Mouse (Mus musculus) heart, embryonic 10.5 days (tissue): ENCODE results near the gene Ctsl. TPM values are rescaled to one million over a fixed set of nuclear protein-coding genes. Genes with fewer than 3 reads are reported as not detected.
A peak's percentile ranks its signal among the peaks of the same experiment; 100 is the strongest.

ENCODE experiments used
- DNase-seq: peaks from one replicate; pipeline ENCODE4 v3.0.0-alpha.2; 2017; ENCODE audit warnings: low spot score
- H3K27ac ChIP-seq: fragments of 300-500 bp; sonication (generic); 2 replicates; pipeline ENCODE4 v1.5.1; 2016; ENCODE audit warnings: mild to moderate bottlenecking
- H3K27me3 ChIP-seq: fragments of 300-500 bp; sonication (generic); 2 replicates; pipeline ENCODE4 v1.6.1; 2016; ENCODE audit warnings: mild to moderate bottlenecking; ENCODE audit not compliant: poor library complexity, insufficient read depth, severe bottlenecking
- H3K36me3 ChIP-seq: fragments of 300-500 bp; sonication (generic); 2 replicates; pipeline ENCODE4 v1.6.1; 2016; ENCODE audit warnings: mild to moderate bottlenecking, moderate library complexity
- H3K4me1 ChIP-seq: fragments of 300-500 bp; sonication (generic); 2 replicates; pipeline ENCODE4 v1.6.1; 2016; ENCODE audit warnings: mild to moderate bottlenecking
- H3K4me3 ChIP-seq: fragments of 300-500 bp; sonication (generic); 2 replicates; pipeline ENCODE4 v1.5.1; 2016; ENCODE audit warnings: mild to moderate bottlenecking, moderate library complexity
- H3K9me3 ChIP-seq: fragments of 300-500 bp; sonication (generic); 2 replicates; pipeline ENCODE4 v1.6.1; 2016; ENCODE audit warnings: mild to moderate bottlenecking, moderate library complexity
- WGBS: fragments of 180-500 bp; shearing (Covaris S2); methylation state at CpG from one replicate; pipeline ENCODE4 v1.1.7; 2016; 5-methylcytosine and 5-hydroxymethylcytosine counted together
- polyA plus RNA-seq: library from polyadenylated mRNA; unstranded; fragments of >200 nt; fragmentation: Nextera tagmentation; extraction: Ambion mirVana; gene quantifications from 2 replicates; pipeline ENCODE4 v1.2.1, GENCODE M21; 2016

Ctsl gene
- polyA plus RNA-seq, 1 experiment from 2014 or later = 240 TPM

DNA sequence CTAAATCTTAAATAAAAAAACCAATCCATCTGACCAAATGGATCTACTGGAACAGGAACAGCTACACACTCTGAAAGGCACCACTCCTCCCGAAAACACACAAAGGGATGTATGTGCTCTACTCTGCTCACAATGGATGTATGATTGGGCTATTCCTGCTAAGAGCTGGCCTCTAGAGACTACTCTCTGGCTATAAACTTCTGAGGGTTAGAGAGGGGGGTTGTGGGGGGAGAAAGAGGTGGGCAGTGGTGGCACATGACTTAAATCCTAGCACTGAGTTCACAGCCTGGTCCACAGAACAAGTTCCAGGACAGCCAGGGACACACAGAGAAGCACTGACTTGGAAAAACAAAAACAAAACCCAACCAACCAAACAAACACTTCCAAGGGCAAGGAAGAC, 2.1 kb downstream of the Ctsl start:
- peak; percentile 52 for DNase-seq
- Histone ChIP-seq H3K4me3 (peak overlapping the region; percentile 90), H3K27ac (no peak overlapping the region), H3K4me1 (peaks cover 9% of the 10 kb centered on the region; the same call in 1 of the 2 replicates), H3K27me3 (no peaks in the 10 kb centered on the region), H3K9me3 (no peaks in the 10 kb centered on the region), H3K36me3 (peaks cover 47% of the 10 kb centered on the region)
- 90% methylated on average over 1 of the region's 1 CpGs for WGBS

DNA sequence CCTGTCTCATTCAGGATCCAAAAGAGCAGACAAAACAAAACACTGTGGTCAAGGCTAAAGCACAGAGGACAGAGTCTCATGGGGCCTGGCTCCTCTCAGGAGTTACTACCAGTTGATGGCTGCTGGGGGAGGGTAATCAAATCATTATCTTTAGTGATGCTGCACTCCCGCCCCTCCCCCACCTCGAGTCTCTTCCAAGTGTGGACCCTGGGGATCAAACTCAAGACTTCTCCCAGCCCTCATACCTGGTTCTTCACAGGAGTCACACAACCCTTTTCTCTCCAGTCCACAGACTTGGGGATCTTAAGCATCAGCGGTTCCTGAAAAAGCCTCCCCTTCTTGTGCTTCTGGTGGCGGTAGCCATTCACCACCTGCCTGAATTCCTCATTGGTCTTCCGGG, 3.1 kb downstream of the Ctsl start:
- H3K4me1 ChIP-seq = peaks cover 8% of the 10 kb centered on the region; the same call in 1 of the 2 replicates
- H3K9me3 ChIP-seq = no peaks in the 10 kb centered on the region
- peak; percentile 47 for DNase-seq
- H3K27ac ChIP-seq = no peak overlapping the region
- peaks cover 53% of the 10 kb centered on the region for H3K36me3 ChIP-seq
- no peak overlapping the region for H3K4me3 ChIP-seq
- H3K27me3 ChIP-seq = no peaks in the 10 kb centered on the region
- WGBS = 84% methylated on average over 5 of the region's 5 CpGs

GRCm38 (mm10) chr13:64365326-64365725, 5.4 kb downstream of the Ctsl start:
- Histone ChIP-seq H3K27ac (no peak overlapping the region), H3K36me3 (peaks cover 61% of the 10 kb centered on the region), H3K4me3 (no peak overlapping the region), H3K27me3 (no peaks in the 10 kb centered on the region), H3K4me1 (peaks cover 8% of the 10 kb centered on the region; the same call in 1 of the 2 replicates), H3K9me3 (no peaks in the 10 kb centered on the region)
- DNase-seq = peak; percentile 5

DNA sequence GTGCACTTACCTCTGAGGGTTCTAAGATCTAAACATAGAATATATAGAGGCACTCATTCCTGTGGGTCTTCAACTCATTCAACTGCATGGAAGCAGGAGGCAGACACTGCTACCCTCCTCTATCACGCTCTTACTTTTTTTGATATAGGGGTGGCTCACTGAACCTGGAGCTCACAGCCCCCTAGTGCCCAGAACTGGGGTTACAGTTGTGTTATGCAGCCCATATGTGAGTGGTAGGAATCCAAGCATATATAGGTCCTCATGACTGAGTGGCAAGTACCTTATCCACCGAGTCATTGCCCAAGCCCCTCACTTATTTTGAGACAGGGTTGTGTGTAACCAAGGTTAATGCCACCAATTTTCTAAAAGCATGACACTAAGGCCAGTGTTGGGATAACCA, 6.4 kb downstream of the Ctsl start:
- no peak overlapping the region for H3K27ac ChIP-seq
- peaks cover 8% of the 10 kb centered on the region; the same call in 1 of the 2 replicates for H3K4me1 ChIP-seq
- H3K27me3 ChIP-seq = no peaks in the 10 kb centered on the region
- DNase-seq = peak; percentile 73
- H3K36me3 ChIP-seq = peaks cover 61% of the 10 kb centered on the region
- H3K9me3 ChIP-seq = no peaks in the 10 kb centered on the region
- H3K4me3 ChIP-seq = no peak overlapping the region
- WGBS = 77% methylated on average over 2 of the region's 2 CpGs

DNA sequence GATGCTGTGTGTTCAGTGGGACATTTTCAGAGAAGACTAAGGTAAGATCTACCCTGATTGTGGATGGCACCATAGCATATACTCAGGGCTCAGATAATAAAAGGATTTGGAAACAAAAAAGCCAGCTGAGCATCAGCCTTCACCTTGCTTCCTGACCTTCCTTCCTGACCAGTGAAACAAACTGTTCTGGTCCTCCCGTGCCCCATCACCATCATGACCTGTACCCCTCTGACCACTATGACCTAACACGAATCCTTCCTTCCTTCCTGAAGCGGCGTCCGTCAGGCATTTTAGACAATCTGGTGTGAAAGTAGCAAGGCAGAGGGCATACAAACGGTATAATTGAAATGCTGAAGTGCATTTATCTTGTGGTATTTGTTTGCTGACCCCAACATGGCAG, 8.6 kb downstream of the Ctsl start:
- H3K4me1 ChIP-seq = no peaks in the 10 kb centered on the region
- H3K27ac ChIP-seq = no peak overlapping the region
- DNase-seq = peak; percentile 46
- H3K4me3 ChIP-seq = no peak overlapping the region
- H3K9me3 ChIP-seq = no peaks in the 10 kb centered on the region
- 88% methylated on average over 6 of the region's 6 CpGs for WGBS
- peaks cover 49% of the 10 kb centered on the region for H3K36me3 ChIP-seq
- no peaks in the 10 kb centered on the region for H3K27me3 ChIP-seq

GRCm38 (mm10) chr13:64361020-64361419, 9.7 kb downstream of the Ctsl start:
- Histone ChIP-seq H3K27me3 (no peaks in the 10 kb centered on the region), H3K4me3 (no peak overlapping the region), H3K36me3 (peaks cover 37% of the 10 kb centered on the region), H3K27ac (no peak overlapping the region), H3K4me1 (no peaks in the 10 kb centered on the region), H3K9me3 (no peaks in the 10 kb centered on the region)
- peak; percentile 9 for DNase-seq
- 85% methylated on average over 3 of the region's 3 CpGs for WGBS

GRCm38 (mm10) chr13:64359702-64360101, 11.0 kb downstream of the Ctsl start:
- no peaks in the 10 kb centered on the region for H3K4me1 ChIP-seq

GRCm38 (mm10) chr13:64358476-64358875, 12.2 kb downstream of the Ctsl start:
- no peaks in the 10 kb centered on the region for H3K4me1 ChIP-seq
- DNase-seq = no peak
- H3K4me3 ChIP-seq = no peak overlapping the region
- H3K27ac ChIP-seq = no peak overlapping the region
- WGBS = 82% methylated on average over 1 of the region's 1 CpGs
- no peaks in the 10 kb centered on the region for H3K27me3 ChIP-seq
- H3K36me3 ChIP-seq = peaks cover 12% of the 10 kb centered on the region; the same call in 1 of the 2 replicates
- H3K9me3 ChIP-seq = no peaks in the 10 kb centered on the region

More at GRCm38 (mm10) chr13:64359702-64360101, 11.0 kb downstream of the Ctsl start:
- Histone ChIP-seq H3K36me3 (peaks cover 24% of the 10 kb centered on the region), H3K9me3 (no peaks in the 10 kb centered on the region), H3K27me3 (no peaks in the 10 kb centered on the region), H3K4me3 (no peak overlapping the region), H3K27ac (no peak overlapping the region)
- peak; percentile 10 for DNase-seq
- WGBS = 85% methylated on average over 3 of the region's 3 CpGs

DNA sequence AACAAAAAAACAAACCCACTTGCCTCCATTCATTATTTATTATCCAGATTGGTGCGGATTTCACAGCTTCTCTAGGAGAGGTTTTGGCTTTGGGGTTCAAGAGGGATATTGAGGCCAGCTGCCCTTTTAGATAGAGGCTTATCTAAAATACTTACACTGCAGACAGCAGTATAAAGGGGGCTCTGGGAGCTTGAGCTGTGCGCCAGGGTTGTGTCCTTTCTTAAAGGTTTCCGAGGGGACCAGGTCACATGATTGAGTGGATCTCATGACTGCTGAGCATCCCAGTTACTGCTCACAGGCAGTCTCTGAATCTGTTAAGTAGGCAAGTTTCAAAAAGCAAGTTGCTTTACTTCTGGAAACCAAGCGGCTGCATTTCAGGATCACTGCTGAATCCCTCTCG, 13.3 kb downstream of the Ctsl start:
- Histone ChIP-seq H3K4me3 (no peak overlapping the region), H3K27me3 (no peaks in the 10 kb centered on the region), H3K9me3 (no peaks in the 10 kb centered on the region), H3K36me3 (peaks cover 5% of the 10 kb centered on the region; the same call in 1 of the 2 replicates), H3K27ac (no peak overlapping the region), H3K4me1 (no peaks in the 10 kb centered on the region)
- DNase-seq = peak; percentile 58
- WGBS = 59% methylated on average over 5 of the region's 5 CpGs

GRCm38 (mm10) chr13:64349474-64349873, 21.2 kb downstream of the Ctsl start:
- no peaks in the 10 kb centered on the region for H3K27me3 ChIP-seq
- WGBS = 73% methylated on average over 2 of the region's 2 CpGs
- no peaks in the 10 kb centered on the region for H3K4me1 ChIP-seq
- DNase-seq = no peak
- H3K9me3 ChIP-seq = no peaks in the 10 kb centered on the region
- no peaks in the 10 kb centered on the region for H3K36me3 ChIP-seq
- no peak overlapping the region for H3K27ac ChIP-seq
- no peak overlapping the region for H3K4me3 ChIP-seq

- Histone ChIP-seq H3K27ac (peak overlapping the region; percentile 87), H3K4me1 (peaks cover 7% of the 10 kb centered on the region; the same call in 1 of the 2 replicates)
Observed at GRCm38 (mm10) chr13:64344082-64344501, 26.6 kb downstream of the Ctsl start.

DNA sequence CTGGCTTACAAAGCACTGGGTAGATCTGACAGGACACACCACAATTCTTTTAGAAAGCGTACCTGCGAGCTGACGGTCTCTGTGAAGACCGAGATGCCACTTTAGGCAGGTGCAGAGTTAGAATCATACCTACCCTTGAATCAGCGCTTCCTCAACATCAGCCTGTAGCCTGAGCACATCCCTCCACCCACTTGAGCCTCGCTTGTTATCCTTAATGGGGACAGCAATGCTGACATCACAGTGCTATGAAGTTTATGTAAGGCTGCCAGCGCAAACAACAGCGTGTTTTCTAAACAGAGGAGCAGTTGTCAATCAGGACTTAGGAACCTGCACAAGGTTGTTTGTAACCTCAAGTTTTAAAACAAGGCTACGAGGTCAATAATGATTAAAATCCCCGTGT, 27.1 kb downstream of the Ctsl start:
- no peak for DNase-seq
- Histone ChIP-seq H3K36me3 (no peaks in the 10 kb centered on the region), H3K4me3 (peak overlapping the region; percentile 71), H3K9me3 (no peaks in the 10 kb centered on the region), H3K27me3 (no peaks in the 10 kb centered on the region), H3K4me1 (peaks cover 7% of the 10 kb centered on the region; the same call in 1 of the 2 replicates), H3K27ac (peak overlapping the region; percentile 87)
- WGBS = 18% methylated on average over 10 of the region's 10 CpGs

More at GRCm38 (mm10) chr13:64344082-64344501, 26.6 kb downstream of the Ctsl start:
- Histone ChIP-seq H3K9me3 (no peaks in the 10 kb centered on the region), H3K4me3 (peak overlapping the region; percentile 71), H3K36me3 (no peaks in the 10 kb centered on the region), H3K27me3 (no peaks in the 10 kb centered on the region)
- WGBS = 1% methylated on average over 9 of the region's 9 CpGs
- peak; percentile 79 for DNase-seq

GRCm38 (mm10) chr13:64335546-64336132, 35.1 kb downstream of the Ctsl start:
- Histone ChIP-seq H3K36me3 (no peaks in the 10 kb centered on the region), H3K4me3 (no peak overlapping the region), H3K4me1 (no peaks in the 10 kb centered on the region), H3K27ac (no peak overlapping the region), H3K27me3 (no peaks in the 10 kb centered on the region), H3K9me3 (no peaks in the 10 kb centered on the region)
- no peak for DNase-seq
- WGBS = 49% methylated on average over 4 of the region's 4 CpGs

DNA sequence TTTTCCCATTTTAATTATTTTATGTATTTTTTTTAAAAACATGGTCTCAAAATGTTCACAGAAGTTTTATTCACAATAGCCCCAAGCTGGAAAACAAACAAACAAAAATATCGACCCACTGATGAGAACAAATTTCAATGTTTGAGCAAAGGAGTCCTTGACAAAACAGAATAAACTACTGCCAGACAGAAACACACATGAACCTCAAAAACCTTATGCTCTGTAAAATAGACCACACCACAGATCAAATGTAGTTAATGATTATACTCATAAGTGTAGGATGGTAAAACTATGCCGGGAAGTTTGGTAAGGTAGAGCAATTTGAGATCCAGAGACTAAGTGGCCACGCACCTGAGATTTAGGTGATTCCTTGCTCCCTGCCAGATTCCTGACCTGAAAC, 37.6 kb downstream of the Ctsl start:
- H3K36me3 ChIP-seq = no peaks in the 10 kb centered on the region
- H3K9me3 ChIP-seq = no peaks in the 10 kb centered on the region
- no peaks in the 10 kb centered on the region for H3K4me1 ChIP-seq
- DNase-seq = no peak
- H3K4me3 ChIP-seq = no peak overlapping the region
- H3K27me3 ChIP-seq = no peaks in the 10 kb centered on the region
- 84% methylated on average over 3 of the region's 3 CpGs for WGBS
- no peak overlapping the region for H3K27ac ChIP-seq
